Mouse (Mus musculus) lung, postnatal 25 days (tissue): ENCODE results near the gene Abhd16a.
A peak's percentile ranks its signal among the peaks of the same experiment; 100 is the strongest.

Experiments used
- DNase-seq: peaks from one replicate; pipeline ENCODE4 v3.0.0; 2022; ENCODE audit warnings: low spot score

The Abhd16a gene

GRCm38 (mm10) chr17:35060071-35060470, 29.0 kb upstream of the Abhd16a start:
- DNase-seq: no peak

GRCm38 (mm10) chr17:35060737-35061297, 28.2 kb upstream of the Abhd16a start:
- DNase-seq: no peak

DNA sequence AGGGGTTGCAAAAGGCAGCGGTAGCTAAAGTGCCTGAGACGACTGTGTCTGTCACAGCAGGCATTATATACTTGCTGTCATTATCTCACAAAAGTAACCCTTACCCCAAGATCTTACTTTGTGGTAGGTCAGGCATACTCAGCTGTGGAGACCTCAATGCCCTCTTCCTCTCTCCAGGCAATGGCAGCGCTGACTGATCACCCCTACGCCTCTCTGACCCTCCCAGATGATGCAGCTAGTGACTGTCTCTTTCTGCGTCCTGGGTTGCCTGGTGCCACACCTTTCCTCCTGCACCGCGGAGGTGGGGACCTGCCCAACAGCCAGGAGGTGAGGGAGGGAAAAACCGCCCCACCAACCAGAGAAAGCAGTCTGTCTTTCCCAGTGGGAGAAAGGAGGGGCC, 27.8 kb upstream of the Abhd16a start:
- DNase-seq: no peak

DNA sequence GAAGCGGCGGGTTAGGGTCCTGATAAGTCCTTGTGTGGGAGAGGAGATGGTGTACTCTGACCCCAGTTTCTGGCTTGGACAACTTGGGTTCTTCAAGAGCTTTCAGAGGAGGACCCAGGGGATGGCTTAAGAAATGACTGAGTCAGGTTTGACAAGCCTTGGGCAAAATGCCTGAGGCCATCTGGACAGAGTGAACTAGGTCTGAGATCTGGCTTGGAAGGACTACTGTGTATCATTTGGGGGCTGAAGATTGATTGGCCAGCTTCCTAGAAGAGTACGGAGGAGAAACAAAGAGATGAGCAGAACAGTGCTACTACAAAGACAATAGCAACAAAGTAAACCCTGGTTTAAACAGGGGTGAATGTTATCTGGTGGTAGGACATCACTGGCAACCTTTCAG, 25.6 kb upstream of the Abhd16a start:
- DNase-seq: no peak

- DNase-seq: no peak
These were observed 24.6 kb upstream of the Abhd16a start for GRCm38 (mm10) chr17:35064378-35064877.

DNA sequence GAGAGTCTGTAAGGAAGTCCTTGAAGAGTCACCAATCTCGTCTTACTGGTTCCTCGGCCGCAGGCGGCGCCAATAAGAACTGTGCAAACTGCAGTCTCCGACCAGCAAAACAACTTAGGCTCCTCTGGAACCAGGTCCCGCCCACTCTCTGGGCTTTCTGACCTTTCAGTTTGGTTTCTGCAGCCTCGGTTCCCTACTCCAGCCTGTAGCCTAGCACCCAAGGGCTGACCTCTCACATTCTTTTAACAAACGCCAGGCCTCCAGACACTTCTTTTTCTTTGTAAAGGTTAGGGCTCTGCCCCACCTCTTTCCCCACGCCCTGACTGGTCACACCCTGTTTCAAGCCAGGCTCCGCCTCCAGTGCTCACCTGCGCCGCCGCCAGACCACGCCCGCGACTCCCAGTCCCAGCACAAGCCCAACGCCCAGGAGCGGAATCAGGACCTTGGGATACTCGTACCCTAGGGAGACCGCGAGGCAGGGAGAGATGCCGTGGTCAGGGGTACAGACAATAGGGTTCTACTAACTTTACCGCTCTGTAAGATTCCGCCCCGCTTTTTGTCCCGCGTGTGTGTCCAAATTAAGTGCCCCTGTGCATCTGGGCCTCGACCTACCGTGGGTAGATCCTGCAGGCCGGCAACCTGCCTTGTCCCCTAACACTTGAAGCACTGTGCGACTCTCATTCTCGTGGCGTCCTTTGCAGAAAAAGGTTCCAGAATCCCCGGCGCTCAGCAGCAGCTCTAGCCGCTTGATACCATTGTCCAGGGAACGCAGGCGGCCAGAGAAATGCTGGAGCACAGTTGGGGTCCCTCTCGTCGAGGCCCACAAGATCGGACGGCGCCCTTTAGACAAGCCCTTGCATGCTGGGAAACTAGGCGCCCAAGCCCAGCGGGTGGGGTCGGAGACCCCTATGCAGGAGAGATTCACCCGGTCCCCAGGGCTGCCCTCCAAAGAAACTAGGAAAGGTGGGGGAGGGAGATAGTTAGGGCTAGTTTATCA, 23.8 kb upstream of the Abhd16a start, which contains the start of gene Ly6g6c:
Gene Ly6g6c (plus strand): TSS at position 438 of the 997 bp plus-strand sequence.
- peak; percentile 87 for DNase-seq

DNA sequence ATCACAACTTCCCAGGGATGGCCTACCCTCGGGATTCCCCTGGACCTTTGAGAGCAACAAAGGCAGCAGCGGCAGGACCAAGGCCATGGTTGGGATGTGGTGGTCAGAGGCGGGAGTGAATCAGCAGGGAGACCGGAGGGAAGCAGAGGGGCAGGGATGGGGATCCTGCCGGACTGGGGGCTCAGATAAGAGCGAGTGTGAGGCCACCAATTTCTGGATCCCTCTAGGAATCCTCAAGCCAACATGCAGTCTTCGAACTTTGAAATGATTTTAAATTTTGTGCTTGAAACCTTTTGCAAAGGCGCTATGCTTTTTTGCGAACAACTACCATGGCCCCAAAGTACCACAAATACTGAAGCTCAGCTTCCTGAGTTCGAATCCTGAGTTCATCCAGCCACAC, 23.0 kb upstream of the Abhd16a start, which contains the start of gene Mpig6b:
Gene Mpig6b (minus strand): TSS at position 101 of the 400 bp plus-strand sequence.
- DNase-seq: no peak

GRCm38 (mm10) chr17:35068213-35068914, 20.7 kb upstream of the Abhd16a start:
- no peak for DNase-seq

DNA sequence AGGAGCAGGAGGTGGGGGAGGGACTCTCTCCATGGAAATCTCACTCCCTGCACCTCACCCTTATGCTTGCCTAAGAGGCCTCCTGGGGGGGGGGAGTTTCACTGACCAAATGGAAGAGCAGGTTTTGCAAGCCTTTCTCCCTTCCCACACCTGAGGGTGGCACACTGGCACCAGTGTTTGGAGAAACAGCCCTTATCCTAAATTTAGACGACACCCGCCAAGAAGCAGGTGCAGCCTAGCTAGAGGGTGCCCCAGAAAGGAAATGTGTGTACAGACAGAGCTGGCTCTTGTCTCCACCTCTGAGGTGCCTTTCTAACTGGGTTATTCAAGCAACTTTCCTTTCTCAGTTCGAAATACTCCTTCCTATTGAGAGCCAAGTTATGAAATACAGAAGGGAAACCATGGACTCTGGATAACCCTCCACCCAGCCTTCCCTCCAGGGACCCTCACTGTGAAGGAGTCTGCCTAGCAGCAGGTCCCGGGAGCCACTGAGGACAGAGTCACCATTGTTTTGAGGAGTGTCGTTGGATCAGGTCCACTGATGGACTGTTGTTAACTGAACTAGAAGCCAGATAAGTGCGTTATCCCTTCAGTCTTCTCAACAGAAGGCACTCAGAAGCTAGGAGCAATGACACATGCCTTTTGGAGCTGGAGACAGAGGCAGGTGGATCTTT, 18.4 kb upstream of the Abhd16a start:
- DNase-seq: peak; percentile 67

- DNase-seq: no peak
These were observed 17.6 kb upstream of the Abhd16a start for GRCm38 (mm10) chr17:35071454-35071853.

DNA sequence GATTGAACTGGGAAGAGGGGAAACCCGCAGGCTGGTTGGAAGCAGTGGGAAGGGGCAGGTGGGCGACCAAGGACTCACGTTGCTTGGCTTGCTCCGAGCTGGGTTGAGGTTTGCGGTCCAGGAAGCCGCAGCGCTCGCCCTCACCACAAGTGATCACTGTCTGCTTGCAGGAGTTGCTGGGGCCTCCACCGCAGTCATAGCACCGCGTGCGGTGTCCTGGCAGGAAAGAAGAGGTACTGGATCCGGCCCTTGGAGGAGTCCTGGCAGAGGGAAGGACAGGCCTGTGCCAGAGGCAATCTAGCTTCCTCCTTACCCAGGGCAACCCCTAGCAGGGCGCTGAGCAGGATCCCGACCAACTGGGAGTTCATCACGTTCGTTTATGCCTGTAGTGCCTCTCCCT, 15.0 kb upstream of the Abhd16a start:
- DNase-seq: no peak

DNA sequence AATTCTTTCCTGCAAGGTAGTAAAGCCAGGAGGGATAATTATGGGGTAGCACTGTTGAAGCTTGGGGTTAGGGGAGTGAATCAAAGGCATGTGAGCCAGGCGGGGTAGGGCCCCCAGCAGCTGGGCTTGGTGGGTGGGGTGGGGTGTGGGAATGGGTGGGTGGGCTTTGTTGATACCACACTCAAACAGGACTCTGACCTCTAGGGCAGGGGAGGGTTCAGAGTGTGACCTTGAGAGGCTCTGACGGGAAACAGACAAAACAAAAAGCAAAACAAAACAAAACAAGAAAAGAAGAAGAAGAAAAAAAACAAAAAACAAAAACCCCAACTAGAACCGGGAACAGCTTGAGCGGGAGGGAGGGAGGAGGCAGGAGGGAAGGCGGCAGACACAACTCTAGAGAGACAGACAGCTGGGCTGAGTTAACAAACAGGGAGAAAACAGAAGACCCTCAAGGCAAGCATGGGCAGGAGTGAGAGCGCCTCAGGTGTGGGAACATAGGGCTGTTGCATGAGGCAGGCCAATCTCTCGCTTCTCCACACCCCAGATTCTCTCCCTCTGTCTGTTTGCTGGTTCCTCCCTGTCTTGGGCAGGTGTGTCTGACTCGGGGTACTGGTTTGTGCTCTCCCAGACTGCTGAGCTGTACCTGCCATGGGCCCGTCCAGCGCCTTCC, 12.4 kb upstream of the Abhd16a start, which contains the start of gene Ly6g6e:
Gene Ly6g6e (plus strand): TSS at position 396 of the 670 bp plus-strand sequence.
- DNase-seq: no peak

GRCm38 (mm10) chr17:35077285-35077684, 11.8 kb upstream of the Abhd16a start:
- no peak for DNase-seq

- peak; percentile 76 for DNase-seq
These were observed 11.3 kb upstream of the Abhd16a start, which contains the start of gene Ly6g6d for GRCm38 (mm10) chr17:35077786-35078233. Gene Ly6g6d, minus strand, starts transcription at chr17:35078065.

- no peak for DNase-seq
These were observed 9.3 kb upstream of the Abhd16a start for GRCm38 (mm10) chr17:35079778-35080177.

GRCm38 (mm10) chr17:35080248-35080647, 8.8 kb upstream of the Abhd16a start:
- DNase-seq: no peak

GRCm38 (mm10) chr17:35080710-35081109, 8.4 kb upstream of the Abhd16a start:
- no peak for DNase-seq

DNA sequence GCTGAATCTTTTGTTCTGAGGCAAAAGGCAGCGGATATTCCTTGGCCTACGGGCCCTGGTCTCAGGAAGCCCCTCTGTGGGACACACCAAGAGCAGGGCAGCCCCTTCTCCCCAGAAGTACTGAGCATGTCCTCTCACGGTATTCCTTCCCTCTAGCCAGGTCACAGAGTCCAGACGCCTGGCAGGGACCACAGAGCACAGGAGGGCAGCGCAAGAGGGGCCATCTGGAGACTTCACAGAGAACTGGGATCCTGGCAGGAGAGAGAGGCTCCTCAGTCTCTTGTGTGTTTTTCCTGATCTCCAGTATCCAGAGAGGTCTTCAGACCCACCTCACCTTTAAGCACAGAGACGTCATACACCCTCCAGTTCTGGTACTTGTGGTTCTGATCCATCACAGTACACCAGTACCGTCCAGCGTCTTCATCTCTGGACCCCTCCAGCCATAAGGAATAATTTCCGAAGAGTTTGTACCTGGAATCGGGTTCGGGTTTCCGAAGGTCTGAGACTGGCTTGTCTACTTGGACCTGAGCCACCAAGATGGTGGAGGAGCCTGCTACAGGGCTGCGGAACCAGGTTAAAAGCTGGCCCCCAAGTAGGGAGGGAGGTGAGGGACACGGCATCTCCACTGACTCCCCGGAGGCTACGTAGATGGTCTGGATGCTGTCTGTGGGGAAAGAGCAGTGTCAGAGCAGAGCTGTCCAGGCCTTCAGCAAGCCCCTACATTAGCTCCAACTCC, 6.1 kb upstream of the Abhd16a start:
- DNase-seq: no peak

- DNase-seq: no peak
These were observed 5.0 kb upstream of the Abhd16a start for GRCm38 (mm10) chr17:35083929-35084497.
